Mouse (Mus musculus) frontal cortex, adult (tissue): ENCODE results near the gene Tmem106a.
"Not testable (repeated sequence)": the region's sequence is repeated elsewhere in the genome, so short reads cannot be mapped to it uniquely, and the experiment has no call there.

Experiments used
- ATAC-seq: cut with Nextera tagmentation; 2 replicates; pipeline ENCODE4 v1.9.2; 2017; ENCODE audit warnings: mild to moderate bottlenecking, moderate library complexity, mixed read lengths; ENCODE audit not compliant: low TSS enrichment

The Tmem106a gene

GRCm38 (mm10) chr11:101582054-101583035 lies at the start of gene Tmem106a:
TSS of gene Tmem106a (plus strand) at chr11:101582242.
- no peak for ATAC-seq

GRCm38 (mm10) chr11:101543533-101543932 lies 38.5 kb upstream of the Tmem106a start:
- ATAC-seq, result no peak

DNA sequence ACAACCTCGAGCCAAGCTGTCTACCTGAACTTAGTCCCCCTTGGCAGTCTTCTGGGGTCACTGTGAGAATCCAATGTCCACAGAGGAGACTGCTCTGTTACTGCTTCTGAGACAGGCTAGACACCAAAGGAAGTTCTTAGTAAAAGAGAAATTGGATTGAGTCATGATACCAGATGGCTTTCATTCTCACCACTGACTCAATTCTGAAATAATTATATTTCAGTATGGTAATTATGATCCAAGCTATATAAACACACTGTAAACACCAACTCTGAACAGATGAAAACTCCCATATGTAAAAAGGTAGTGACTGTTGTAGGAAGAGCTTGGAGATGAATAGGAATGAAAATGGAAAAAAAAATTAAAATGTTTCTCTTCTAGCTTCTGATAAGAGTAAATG lies 37.9 kb upstream of the Tmem106a start:
- ATAC-seq, result peak; percentile 47; the same call in 1 of the 2 replicates

- no peak for ATAC-seq
Observed at GRCm38 (mm10) chr11:101548526-101548925, 33.5 kb upstream of the Tmem106a start.

DNA sequence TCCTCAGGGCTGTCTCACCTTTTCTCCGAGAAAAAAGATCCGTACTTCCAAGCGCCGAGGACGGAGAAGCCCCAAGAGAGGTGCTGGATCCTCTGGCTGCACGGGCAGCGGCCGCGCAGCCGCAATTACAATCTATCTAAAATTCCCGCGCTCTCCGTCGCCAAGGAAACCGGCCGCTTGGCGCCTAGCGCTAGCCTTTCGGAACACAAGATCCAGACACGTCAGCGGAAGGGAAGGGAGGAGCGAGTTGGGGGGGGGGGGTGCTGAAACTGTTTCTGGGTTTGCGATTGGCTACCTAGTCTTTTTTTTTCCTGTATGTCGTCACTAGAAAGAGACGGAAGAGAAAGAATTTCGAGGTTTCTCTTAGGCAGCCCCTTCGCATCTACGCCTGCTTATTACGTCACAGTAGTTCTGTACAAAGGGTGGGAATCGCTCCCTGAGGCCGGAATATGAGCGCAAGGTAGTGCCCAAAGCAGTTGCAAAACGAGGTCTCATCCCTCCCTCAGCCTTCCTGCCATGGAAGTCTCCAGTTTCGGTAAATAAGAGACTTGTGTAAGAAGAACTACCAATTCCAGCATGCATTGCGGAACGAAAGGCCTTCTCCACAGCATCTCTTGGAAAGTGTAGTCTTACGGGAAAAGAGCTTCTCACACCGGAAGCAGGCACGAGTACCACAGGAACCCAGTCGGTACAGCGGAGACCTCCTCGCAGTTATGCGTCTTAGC lies 30.1 kb upstream of the Tmem106a start, which contains the start of the genes Brca1 and Nbr1:
Brca1 (minus strand) TSS at position 205 of the 725 bp plus-strand sequence.
Nbr1 (plus strand) TSS at position 399 of the 725 bp plus-strand sequence.
- ATAC-seq, result peak; percentile 72

GRCm38 (mm10) chr11:101552476-101553300 lies 29.4 kb upstream of the Tmem106a start:
- ATAC-seq, result peak; percentile 96

- ATAC-seq, result no peak
Observed at GRCm38 (mm10) chr11:101553354-101553930, 28.6 kb upstream of the Tmem106a start.

- no peak for ATAC-seq
Observed at GRCm38 (mm10) chr11:101556541-101556940, 25.5 kb upstream of the Tmem106a start.

DNA sequence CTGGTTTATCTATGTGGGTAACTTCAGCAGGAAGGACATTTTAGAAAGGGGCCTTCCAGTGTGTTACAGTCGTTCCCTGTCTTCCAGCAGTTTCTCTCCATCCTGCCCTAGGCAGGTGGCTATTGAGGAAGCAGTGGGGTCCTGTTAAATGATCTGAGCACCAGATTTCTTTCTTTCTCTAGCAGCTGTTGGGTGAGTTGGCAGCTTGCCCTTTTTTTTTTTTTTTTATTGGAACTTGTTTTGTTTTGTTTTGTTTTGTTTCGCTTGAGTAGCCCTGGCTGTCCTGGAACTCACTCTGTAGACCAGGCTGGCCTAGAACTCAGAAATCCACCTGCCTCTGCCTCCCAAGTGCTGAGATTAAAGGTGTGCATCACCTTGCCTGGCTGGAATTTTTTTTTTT lies 25.1 kb upstream of the Tmem106a start:
- ATAC-seq, result no peak

GRCm38 (mm10) chr11:101562391-101562790 lies 19.7 kb upstream of the Tmem106a start:
- no peak for ATAC-seq

DNA sequence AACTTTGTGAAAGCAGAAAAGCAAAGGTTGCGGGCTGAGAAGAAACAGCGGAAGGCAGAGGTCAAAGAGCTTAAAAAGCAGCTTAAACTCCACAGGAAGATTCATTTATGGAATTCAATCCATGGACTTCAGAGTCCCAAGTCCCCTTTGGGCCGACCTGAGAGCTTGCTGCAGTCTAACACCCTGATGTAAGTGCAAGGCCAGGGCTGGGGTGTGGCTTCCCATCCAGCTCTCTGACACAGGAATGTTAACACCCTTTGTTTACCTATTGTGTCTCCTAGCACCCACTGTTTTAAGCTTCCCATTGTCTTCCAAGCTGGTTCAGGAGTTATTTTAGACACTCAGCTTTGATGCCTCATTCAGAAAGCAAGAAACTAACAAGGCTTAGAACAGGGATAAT lies 13.6 kb upstream of the Tmem106a start:
- ATAC-seq, result no peak

DNA sequence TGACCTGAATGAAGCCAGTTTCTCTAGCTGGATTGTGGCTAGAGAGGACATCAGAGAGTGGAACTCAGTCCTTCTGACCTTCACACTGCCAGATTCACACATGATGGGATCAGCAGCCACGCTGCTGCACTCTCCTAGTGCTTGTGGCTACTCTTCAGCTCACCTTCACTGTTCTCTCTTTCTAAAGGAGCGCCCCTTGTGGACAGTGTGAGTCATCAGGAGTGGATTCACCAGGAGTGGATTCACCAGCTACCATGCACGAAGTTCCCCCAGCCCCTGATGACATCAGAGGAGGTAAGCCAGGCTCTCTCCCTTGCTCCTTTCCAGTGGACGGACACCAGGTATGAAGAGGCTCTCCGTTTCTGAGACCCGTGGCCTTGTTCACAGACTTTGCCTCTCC lies 5.9 kb upstream of the Tmem106a start:
- ATAC-seq, result no peak

- ATAC-seq, result no peak
Observed at GRCm38 (mm10) chr11:101581081-101581764, 819 bp upstream of the Tmem106a start.

DNA sequence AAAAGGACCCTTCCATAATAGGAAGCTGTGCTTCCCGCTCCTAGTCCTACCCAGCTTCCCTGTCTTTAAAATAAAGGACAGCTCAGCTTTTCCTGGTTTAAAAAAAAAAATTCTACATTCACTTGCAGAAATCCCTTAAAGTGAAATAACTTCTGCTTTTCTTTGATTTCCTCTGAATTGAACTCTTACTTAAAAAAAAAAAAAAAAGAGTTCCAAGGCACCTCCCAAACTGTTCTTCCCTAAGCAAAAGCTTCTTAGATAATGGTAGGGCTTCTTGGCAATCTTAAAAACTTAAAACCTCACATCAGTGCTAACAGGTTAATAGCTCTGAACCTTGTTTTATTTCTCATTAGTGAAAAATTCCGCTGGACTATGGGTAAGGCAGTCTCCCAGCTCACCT lies 1.2 kb downstream of the Tmem106a start:
- no peak for ATAC-seq

DNA sequence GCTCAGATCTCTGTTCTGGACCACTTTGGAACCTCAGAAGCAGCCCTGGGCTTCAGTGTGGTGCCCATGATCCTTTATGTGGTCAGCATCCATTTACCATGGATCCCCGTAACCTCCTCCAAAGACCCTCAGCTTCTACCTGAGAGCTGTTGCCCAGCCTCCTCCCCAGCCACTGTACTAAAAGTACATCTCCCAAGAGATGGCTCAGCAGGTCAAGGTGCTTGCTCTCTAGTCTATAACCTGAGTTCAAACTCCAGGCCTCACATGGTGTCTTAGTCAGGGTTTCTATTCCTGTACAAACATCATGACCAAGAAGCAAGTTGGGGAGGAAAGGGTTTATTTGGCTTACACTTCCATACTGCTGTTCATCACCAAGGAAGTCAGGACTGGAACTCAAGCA lies 3.0 kb downstream of the Tmem106a start:
- not testable (repeated sequence) for ATAC-seq

GRCm38 (mm10) chr11:101585805-101586204 lies 3.8 kb downstream of the Tmem106a start:
- ATAC-seq, result no peak

GRCm38 (mm10) chr11:101587676-101588075 lies 5.6 kb downstream of the Tmem106a start:
- ATAC-seq, result peak; percentile 62; the same call in 1 of the 2 replicates

DNA sequence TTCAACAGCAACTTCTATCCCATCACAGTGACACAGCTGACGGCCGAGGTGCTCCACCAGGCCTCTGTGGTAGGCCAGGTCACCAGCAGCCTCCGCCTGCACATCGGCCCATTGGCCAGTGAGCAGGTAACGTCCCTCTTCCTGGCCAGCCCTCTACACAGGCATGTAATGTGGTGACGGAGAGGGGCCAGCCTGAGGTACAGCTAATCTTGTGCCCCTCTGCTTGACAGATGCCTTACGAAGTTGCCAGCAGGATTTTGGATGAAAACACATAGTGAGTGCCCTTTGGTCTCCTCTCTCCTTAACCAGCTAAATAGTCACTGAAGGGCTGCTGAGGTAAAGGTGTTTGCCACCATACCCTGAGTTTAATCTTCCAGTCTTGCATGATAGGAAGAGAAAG lies 6.8 kb downstream of the Tmem106a start:
- no peak for ATAC-seq

GRCm38 (mm10) chr11:101589444-101589843 lies 7.4 kb downstream of the Tmem106a start:
- no peak for ATAC-seq

DNA sequence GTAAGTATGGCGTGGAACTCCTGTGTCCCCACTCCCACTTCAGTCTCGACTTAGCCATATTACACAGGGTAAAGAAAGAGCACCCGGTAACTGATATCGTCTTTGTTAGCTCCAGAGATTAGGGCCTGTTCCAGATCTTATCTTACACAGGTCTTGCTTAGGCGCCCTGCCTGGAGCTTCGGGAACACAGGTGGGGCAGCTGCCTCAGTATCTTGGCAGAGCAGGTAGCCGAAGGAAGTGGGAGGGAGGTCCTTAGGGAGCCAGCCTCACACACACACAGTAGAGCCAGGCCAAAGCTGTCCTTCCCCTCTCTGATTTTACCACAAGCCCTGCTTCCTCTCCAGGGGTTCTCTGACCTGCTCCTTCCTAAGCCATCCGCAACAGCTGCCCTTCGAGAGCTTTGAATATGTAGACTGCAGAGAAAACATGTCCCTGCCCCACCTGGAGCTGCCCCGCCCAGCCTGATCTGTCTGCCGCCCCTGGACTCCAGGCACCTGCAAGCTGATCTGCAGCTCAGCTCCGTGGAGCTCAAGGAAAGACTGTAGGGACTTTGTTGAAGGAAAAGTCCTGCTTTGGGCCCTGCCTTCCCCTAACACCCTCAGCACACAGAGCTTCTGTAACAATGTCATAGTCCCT lies 8.1 kb downstream of the Tmem106a start:
- no peak for ATAC-seq
